Mouse (Mus musculus) small intestine, adult 2 months (tissue): ENCODE results near the gene Epb41l2.

Experiments used
- CTCF ChIP-seq: fragments of 200-500 bp; IDR thresholded peaks from 2 replicates; pipeline ENCODE4 v1.5.1; 2012; ENCODE audit warnings: low read depth, mild to moderate bottlenecking, control low read depth, inconsistent platforms, low read length, moderate library complexity, mixed read lengths; ENCODE audit not compliant: insufficient replicate concordance, insufficient read length; ENCODE audit errors: extremely low read depth
- POLR2A ChIP-seq: fragments of 200-500 bp; IDR thresholded peaks from 2 replicates; pipeline ENCODE4 v1.6.1; 2012; ENCODE audit warnings: low read depth, mild to moderate bottlenecking, control low read depth, inconsistent platforms, low read length, moderate library complexity

GRCm38 (mm10) chr10:25365708-25366107 is 6.1 kb downstream of the Epb41l2 start:
- TF ChIP-seq CTCF (no peak), POLR2A (no peak)
